Mouse (Mus musculus): ENCODE data around the gene Bloc1s5. TPM values are rescaled to one million over a fixed set of nuclear protein-coding genes. Genes with fewer than 3 reads are reported as not detected.

Bloc1s5 gene
- polyA plus RNA-seq, 1 experiment, result 7.6 TPM

GRCm38 (mm10) chr13:38593114-38593513 is 41.8 kb downstream of the Bloc1s5 start:
- H3K4me1 ChIP-seq (ENCODE audit: control insufficient read depth, insufficient read depth, low read length), result peaks cover 7% of the 10 kb centered on the region; the same call in 1 of the 2 replicates
- no peaks in the 10 kb centered on the region for H3K36me3 ChIP-seq (ENCODE audit: control insufficient read depth, insufficient read depth, low read length)
- DNase-seq, result peak; percentile 75
- TF ChIP-seq POLR2A (IDR thresholded peaks at IDR 0.05; ENCODE audit: low read depth, low read length) (no peak), CTCF (conservative IDR thresholded peaks at IDR 0.05; ENCODE audit: insufficient read depth, insufficient read length, low read depth, low read length) (no peak)
- WGBS, result 31% methylated on average over 6 of the region's 6 CpGs
- H3K4me3 ChIP-seq (ENCODE audit: insufficient read depth, low read depth, low read length), result no peak overlapping the region
- peak overlapping the region; percentile 63; the same call in 1 of the 2 replicates for H3K27ac ChIP-seq (ENCODE audit: insufficient read depth, low read depth, low read length)
- H3K27me3 ChIP-seq (replicated peaks; ENCODE audit: control insufficient read depth, insufficient read depth, low read length), result no peaks in the 10 kb centered on the region

- WGBS, result 96% methylated on average over 5 of the region's 5 CpGs
- H3K4me3 ChIP-seq (ENCODE audit: insufficient read depth, low read depth, low read length), result no peak overlapping the region
- no peaks in the 10 kb centered on the region for H3K4me1 ChIP-seq (ENCODE audit: control insufficient read depth, insufficient read depth, low read length)
- DNase-seq, result no peak
- no peaks in the 10 kb centered on the region for H3K27me3 ChIP-seq (replicated peaks; ENCODE audit: control insufficient read depth, insufficient read depth, low read length)
- TF ChIP-seq CTCF (conservative IDR thresholded peaks at IDR 0.05; ENCODE audit: insufficient read depth, insufficient read length, low read depth, low read length), result no peak
- TF ChIP-seq POLR2A (IDR thresholded peaks at IDR 0.05; ENCODE audit: low read depth, low read length), result no peak
- H3K36me3 ChIP-seq (ENCODE audit: control insufficient read depth, insufficient read depth, low read length), result no peaks in the 10 kb centered on the region
- H3K27ac ChIP-seq (ENCODE audit: insufficient read depth, low read depth, low read length), result no peak overlapping the region
Observed at GRCm38 (mm10) chr13:38587350-38587749, 47.6 kb downstream of the Bloc1s5 start.

GRCm38 (mm10) chr13:38586451-38586850 is 48.5 kb downstream of the Bloc1s5 start:
- DNase-seq, result no peak
- Histone ChIP-seq H3K27me3 (replicated peaks; ENCODE audit: control insufficient read depth, insufficient read depth, low read length) (no peaks in the 10 kb centered on the region), H3K36me3 (ENCODE audit: control insufficient read depth, insufficient read depth, low read length) (no peaks in the 10 kb centered on the region), H3K27ac (ENCODE audit: insufficient read depth, low read depth, low read length) (no peak overlapping the region), H3K4me1 (ENCODE audit: control insufficient read depth, insufficient read depth, low read length) (no peaks in the 10 kb centered on the region), H3K4me3 (ENCODE audit: insufficient read depth, low read depth, low read length) (no peak overlapping the region)
- no peak for TF ChIP-seq POLR2A (IDR thresholded peaks at IDR 0.05; ENCODE audit: low read depth, low read length)
- no peak for TF ChIP-seq CTCF (conservative IDR thresholded peaks at IDR 0.05; ENCODE audit: insufficient read depth, insufficient read length, low read depth, low read length)
- WGBS, result 92% methylated on average over 4 of the region's 4 CpGs

GRCm38 (mm10) chr13:38582768-38583167 is 52.1 kb downstream of the Bloc1s5 start:
- H3K4me1 ChIP-seq (ENCODE audit: control insufficient read depth, insufficient read depth, low read length), result no peaks in the 10 kb centered on the region
- no peaks in the 10 kb centered on the region for H3K36me3 ChIP-seq (ENCODE audit: control insufficient read depth, insufficient read depth, low read length)
- peak; percentile 57 for DNase-seq
- TF ChIP-seq CTCF (conservative IDR thresholded peaks at IDR 0.05; ENCODE audit: insufficient read depth, insufficient read length, low read depth, low read length), result no peak
- TF ChIP-seq POLR2A (IDR thresholded peaks at IDR 0.05; ENCODE audit: low read depth, low read length), result no peak
- H3K27ac ChIP-seq (ENCODE audit: insufficient read depth, low read depth, low read length), result no peak overlapping the region
- H3K4me3 ChIP-seq (ENCODE audit: insufficient read depth, low read depth, low read length), result no peak overlapping the region
- H3K27me3 ChIP-seq (replicated peaks; ENCODE audit: control insufficient read depth, insufficient read depth, low read length), result no peaks in the 10 kb centered on the region
- WGBS, result 47% methylated on average over 3 of the region's 3 CpGs

- no peak overlapping the region for H3K27ac ChIP-seq (ENCODE audit: insufficient read depth, low read depth, low read length)
- DNase-seq, result peak; percentile 85
- no peaks in the 10 kb centered on the region for H3K27me3 ChIP-seq (replicated peaks; ENCODE audit: control insufficient read depth, insufficient read depth, low read length)
- H3K36me3 ChIP-seq (ENCODE audit: control insufficient read depth, insufficient read depth, low read length), result no peaks in the 10 kb centered on the region
- H3K4me1 ChIP-seq (ENCODE audit: control insufficient read depth, insufficient read depth, low read length), result no peaks in the 10 kb centered on the region
- WGBS, result 42% methylated on average over 11 of the region's 11 CpGs
- no peak overlapping the region for H3K4me3 ChIP-seq (ENCODE audit: insufficient read depth, low read depth, low read length)
- TF ChIP-seq CTCF (conservative IDR thresholded peaks at IDR 0.05; ENCODE audit: insufficient read depth, insufficient read length, low read depth, low read length) (peak; percentile 78), POLR2A (IDR thresholded peaks at IDR 0.05; ENCODE audit: low read depth, low read length) (no peak)
Observed at GRCm38 (mm10) chr13:38580601-38581457, 54.1 kb downstream of the Bloc1s5 start.

- DNase-seq, result no peak
- 66% methylated on average over 25 of the region's 25 CpGs for WGBS
- no peak overlapping the region for H3K4me3 ChIP-seq (ENCODE audit: insufficient read depth, low read depth, low read length)
Observed at GRCm38 (mm10) chr13:38579971-38580600, 54.8 kb downstream of the Bloc1s5 start.

GRCm38 (mm10) chr13:38574668-38575067 is 60.2 kb downstream of the Bloc1s5 start:
- no peaks in the 10 kb centered on the region for H3K4me1 ChIP-seq (ENCODE audit: control insufficient read depth, insufficient read depth, low read length)
- TF ChIP-seq CTCF (conservative IDR thresholded peaks at IDR 0.05; ENCODE audit: insufficient read depth, insufficient read length, low read depth, low read length), result no peak
- TF ChIP-seq POLR2A (IDR thresholded peaks at IDR 0.05; ENCODE audit: low read depth, low read length), result no peak
- no peaks in the 10 kb centered on the region for H3K27me3 ChIP-seq (replicated peaks; ENCODE audit: control insufficient read depth, insufficient read depth, low read length)
- H3K36me3 ChIP-seq (ENCODE audit: control insufficient read depth, insufficient read depth, low read length), result no peaks in the 10 kb centered on the region
- DNase-seq, result no peak
- H3K27ac ChIP-seq (ENCODE audit: insufficient read depth, low read depth, low read length), result no peak overlapping the region
- H3K4me3 ChIP-seq (ENCODE audit: insufficient read depth, low read depth, low read length), result no peak overlapping the region
- 88% methylated on average over 3 of the region's 3 CpGs for whole genome bisulfite sequencing

More at GRCm38 (mm10) chr13:38579971-38580600, 54.8 kb downstream of the Bloc1s5 start:
- Histone ChIP-seq H3K36me3 (ENCODE audit: control insufficient read depth, insufficient read depth, low read length) (no peaks in the 10 kb centered on the region), H3K27me3 (replicated peaks; ENCODE audit: control insufficient read depth, insufficient read depth, low read length) (no peaks in the 10 kb centered on the region), H3K27ac (ENCODE audit: insufficient read depth, low read depth, low read length) (no peak overlapping the region), H3K4me1 (ENCODE audit: control insufficient read depth, insufficient read depth, low read length) (no peaks in the 10 kb centered on the region)
- TF ChIP-seq CTCF (conservative IDR thresholded peaks at IDR 0.05; ENCODE audit: insufficient read depth, insufficient read length, low read depth, low read length), result no peak
- no peak for TF ChIP-seq POLR2A (IDR thresholded peaks at IDR 0.05; ENCODE audit: low read depth, low read length)

Measured in kidney, adult 2 months (tissue).